Mouse (Mus musculus): ENCODE measurements around the gene Xxylt1.
A peak's percentile ranks its signal among the peaks of the same experiment; 100 is the strongest.
"Not testable (repeated sequence)": the region's sequence is repeated elsewhere in the genome, so short reads cannot be mapped to it uniquely, and the experiment has no call there.

The Xxylt1 gene

GRCm38 (mm10) chr16:31022287-31022686 is 58.9 kb downstream of the Xxylt1 start:
- no peak for DNase-seq

DNA sequence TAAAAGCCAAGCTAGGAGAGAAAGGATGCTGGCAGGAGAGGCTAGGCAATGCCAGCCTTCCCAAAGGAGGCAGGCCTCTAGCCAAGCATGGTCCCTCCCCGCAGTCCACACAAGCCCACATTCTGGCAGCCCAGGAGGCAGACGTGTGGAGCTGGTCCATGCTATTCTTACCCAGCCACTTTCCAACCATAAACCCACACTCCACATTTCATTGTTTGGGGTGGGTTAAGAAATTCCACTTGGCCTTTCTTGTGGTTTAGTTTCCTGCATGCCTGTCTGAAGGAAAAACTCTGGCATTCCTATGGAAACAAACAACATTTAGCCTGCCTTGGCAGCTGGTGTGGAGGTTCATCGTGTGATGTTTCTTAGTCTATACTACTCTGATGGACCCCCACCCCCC is 61.7 kb downstream of the Xxylt1 start:
- peak in 1 of 2 experiments; percentile 39 for DNase-seq

DNA sequence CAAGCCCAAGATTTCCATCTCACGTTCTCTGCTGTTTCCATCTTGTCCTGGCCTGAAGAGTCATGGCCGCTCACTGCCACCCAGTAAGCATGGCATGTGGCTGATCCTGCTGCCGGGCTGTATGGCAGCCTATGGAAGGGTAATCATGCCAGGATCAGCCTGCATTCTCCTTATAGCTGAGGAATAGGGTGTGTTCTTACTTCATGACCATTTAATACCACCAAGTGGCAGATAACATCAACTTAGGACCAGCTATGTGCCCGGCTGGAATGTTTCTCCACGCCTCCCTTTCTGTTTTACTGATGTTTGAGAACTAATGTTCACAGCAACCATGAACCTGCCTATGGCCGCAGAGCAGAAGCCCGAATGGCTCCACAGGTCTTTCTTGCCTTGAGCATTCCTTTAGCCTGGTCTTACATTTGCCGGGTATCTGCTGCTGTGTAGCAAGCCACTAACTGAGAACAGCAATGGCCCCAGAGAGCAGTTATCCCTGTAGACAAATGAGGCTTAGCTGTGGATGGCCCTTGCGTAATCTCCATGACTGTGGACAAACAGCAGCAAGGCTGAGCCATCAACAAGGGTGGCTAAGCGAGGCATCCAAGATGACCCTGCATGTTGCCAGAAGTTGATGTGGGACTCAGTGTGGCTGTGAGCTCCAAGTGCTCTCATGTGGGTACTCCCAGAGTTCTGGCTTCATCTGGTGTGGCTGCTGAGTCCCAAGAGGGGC is 63.4 kb downstream of the Xxylt1 start:
- no peak for DNase-seq

GRCm38 (mm10) chr16:31016669-31017068 is 64.6 kb downstream of the Xxylt1 start:
- DNase-seq: no peak

GRCm38 (mm10) chr16:31016169-31016568 is 65.1 kb downstream of the Xxylt1 start:
- DNase-seq: peak in 1 of 2 experiments; percentile 38

- DNase-seq: no peak
Measured at GRCm38 (mm10) chr16:31015271-31015670, 66.0 kb downstream of the Xxylt1 start.

- DNase-seq: no peak
Measured at GRCm38 (mm10) chr16:31012236-31012635, 69.0 kb downstream of the Xxylt1 start.

DNA sequence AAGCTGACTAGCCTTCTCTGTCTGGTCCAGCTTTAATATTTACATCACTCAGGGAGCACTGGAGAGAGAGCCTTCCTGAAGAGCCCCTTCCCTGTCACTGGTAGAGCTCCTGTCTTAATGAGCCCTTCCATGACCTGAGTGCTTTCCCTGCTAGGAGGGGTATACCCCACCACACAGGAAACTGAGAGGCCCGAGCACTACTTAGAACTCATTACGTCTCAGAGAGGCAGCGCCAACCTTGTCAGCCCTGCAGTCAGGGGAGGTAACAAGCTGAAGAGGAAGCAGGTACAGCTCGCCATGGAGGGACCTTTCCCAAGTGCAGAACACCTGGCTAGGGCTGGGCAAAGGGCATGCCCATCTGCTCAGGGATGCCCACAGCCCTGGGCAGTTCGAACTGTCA is 70.8 kb downstream of the Xxylt1 start:
- no peak for DNase-seq

GRCm38 (mm10) chr16:31008326-31008725 is 72.9 kb downstream of the Xxylt1 start:
- no peak for DNase-seq

GRCm38 (mm10) chr16:31007582-31007981 is 73.7 kb downstream of the Xxylt1 start:
- DNase-seq: no peak

GRCm38 (mm10) chr16:31005693-31006092 is 75.5 kb downstream of the Xxylt1 start:
- DNase-seq: no peak

- no peak for DNase-seq
Measured at GRCm38 (mm10) chr16:31004321-31004682, 76.9 kb downstream of the Xxylt1 start.

DNA sequence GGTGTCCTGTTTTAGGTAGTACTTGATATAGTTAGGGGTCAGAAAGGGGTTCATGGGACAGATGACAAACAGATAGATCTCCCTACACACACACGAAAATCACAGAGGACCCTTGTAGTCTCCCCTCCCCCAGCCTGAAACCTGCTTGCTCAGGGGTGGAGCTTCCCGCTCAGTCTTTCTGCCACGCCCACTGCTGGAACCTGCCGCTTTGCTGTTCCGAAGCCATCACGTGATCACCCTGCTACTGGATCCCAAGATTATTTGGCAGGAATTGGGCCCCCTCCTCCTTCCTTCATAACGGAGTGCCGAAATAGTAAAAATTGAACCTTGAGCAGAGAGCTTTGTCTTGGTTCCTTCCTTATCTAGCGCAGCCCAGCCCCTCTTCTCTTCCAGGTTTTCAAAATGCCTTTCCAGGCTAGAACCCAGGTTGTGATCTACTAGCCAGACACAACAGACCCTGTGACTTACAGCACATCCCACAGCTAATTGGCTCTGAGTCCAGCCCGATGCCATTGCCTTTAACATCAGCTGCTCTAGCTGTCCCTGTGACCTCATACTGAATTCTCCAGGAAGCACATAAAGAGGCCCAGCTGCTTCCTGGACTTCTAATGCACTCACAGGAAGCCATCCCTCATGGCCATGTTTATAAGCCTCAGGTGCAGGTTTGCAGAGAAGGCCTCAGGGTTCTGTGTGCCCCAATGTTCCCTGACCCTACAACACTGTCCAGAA is 77.5 kb downstream of the Xxylt1 start:
- DNase-seq: not testable (repeated sequence)

- no peak for DNase-seq
Measured at GRCm38 (mm10) chr16:31002926-31003325, 78.3 kb downstream of the Xxylt1 start.

DNA sequence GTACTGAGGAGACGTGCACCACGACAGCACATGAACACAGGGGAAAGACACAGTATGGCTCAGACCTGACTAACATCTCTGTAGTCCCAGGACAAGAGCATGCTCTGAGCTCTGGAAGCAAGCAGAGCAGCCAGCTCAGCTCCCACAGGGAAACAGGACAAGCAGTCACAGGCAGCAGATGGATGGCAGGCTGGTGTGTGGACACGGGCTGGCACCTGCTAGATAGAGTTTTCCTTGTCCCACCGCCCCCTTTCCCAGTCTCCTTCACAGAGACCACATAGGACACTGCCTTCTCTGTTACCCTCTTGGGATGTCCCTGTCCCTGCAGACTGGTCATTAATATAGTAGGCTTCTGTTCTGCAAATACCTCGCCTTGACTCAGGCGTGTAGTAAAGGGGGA is 79.1 kb downstream of the Xxylt1 start:
- DNase-seq: no peak

- DNase-seq: peak; percentile 41 to 54
Measured at GRCm38 (mm10) chr16:30998711-30999110, 82.5 kb downstream of the Xxylt1 start.

- peak; percentile 89 to 90 for DNase-seq
Measured at GRCm38 (mm10) chr16:30998048-30998447, 83.2 kb downstream of the Xxylt1 start.

DNA sequence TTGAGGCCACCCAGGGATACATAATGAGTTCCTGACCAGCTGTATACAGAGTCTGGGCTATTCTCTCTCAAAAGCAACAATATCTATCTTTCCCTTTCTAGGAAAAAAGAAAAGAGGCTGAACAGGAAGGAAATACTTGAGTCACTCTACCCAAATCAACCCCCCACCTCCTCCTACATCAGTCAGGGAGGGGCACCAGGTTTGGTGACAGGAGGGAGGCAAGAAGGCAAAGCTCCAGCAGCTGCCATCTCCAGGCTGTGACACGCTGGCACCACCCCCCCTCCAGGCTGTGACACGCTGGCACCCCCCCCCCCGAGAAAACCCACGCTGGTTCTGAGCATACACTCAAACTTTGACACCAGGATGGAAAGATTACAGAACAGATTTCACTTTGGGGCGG is 85.8 kb downstream of the Xxylt1 start:
- DNase-seq: no peak

DNA sequence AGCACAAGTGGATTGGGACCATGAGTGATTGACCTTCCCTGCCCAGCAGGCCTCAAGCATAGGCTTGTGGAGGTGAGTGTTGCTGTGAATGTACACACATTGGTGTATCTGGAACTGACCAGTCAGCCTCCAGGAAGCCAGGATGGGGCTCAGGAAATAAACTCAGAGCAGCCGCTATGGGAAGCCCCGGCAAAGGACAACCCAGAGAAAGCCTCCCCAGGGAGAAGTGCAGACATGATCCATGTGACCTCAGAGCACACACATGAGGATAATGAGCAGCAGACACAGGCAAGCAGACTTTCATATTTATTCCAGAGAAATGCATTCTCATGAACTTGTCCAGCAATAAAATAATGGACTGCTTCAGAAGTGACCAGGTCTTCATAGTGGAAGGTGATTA is 86.4 kb downstream of the Xxylt1 start:
- no peak for DNase-seq

DNA sequence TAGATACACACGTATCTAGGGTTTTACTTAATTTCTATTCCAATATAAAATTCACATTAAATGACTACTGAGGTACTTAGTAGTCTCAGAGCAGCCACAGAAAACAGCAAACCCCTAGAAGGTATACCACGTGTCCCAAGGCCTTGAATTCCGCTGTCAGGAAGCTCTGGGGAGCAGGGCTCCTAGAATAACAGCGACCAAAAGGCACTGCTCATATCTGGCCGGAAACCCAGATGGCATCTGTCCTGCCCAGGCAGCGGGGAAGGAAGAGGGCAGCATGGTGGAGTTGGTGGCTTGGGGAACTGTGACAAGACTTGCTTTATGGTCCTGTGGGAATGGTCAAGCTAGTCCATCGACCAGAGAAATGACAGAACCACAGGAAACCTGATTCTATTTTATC is 86.9 kb downstream of the Xxylt1 start:
- DNase-seq: no peak

DNA sequence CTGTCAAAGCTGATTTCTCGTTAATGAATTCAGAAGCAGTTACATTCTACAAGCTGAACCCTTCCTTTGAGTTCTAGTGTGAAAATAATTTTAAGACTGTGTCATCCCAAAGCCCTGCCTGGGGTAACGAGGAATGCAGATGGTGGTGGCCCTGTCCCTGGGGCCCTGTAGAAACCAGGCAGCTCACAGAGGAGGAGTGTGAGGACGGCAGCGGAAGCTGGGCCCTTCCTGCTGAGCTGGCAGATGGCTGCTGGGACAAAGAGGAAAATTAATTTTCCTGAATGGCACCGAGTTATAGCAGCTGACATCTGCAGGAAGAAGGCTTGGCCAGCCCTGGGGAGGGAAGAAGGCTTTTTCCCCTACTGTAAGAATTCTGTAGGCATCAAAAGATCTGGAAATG is 88.7 kb downstream of the Xxylt1 start:
- DNase-seq: peak; percentile 71 to 73

DNA sequence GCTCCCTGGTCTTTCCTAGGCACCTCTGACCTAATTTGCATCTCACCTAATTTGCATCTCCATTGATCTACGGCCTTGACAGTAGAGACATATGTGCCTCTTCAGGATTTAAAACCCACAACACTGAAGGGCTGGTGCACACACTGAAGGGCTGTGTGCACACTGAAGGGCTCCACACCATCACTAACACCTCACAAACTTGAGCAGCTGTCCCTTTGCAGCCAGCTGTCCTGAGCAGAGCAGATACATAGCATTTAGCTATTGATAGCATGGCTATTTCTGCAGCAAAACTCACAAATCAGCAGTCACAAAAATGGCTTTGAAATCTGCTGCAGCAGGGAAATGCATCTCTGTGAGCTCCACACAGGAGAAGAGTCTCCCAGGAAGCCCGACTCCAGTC is 90.6 kb downstream of the Xxylt1 start:
- DNase-seq: no peak

DNA sequence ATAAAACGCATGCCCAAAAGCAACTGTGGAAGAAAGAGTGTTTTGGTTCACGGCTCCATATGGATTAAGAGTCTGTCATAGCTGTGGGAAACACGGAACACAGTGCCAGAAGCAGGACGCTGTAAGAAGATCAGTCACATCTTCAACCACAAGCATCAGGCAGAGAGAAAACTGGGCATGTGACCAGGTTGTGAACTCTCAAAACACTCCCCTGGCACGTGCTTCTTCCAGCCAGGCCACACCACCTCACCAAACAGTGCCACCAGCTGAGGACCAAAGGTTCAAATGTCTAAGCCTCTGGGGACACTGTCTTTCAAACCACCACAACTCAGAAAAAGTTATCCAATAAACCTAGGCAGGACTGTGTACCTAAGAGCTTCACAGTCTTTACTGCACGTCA is 93.0 kb downstream of the Xxylt1 start:
- no peak for DNase-seq

GRCm38 (mm10) chr16:30987684-30988083 is 93.5 kb downstream of the Xxylt1 start:
- DNase-seq: no peak

Data from cerebellum, postnatal 36 days (tissue).